Mouse (Mus musculus): ENCODE measurements around the gene Fiz1.

DNA sequence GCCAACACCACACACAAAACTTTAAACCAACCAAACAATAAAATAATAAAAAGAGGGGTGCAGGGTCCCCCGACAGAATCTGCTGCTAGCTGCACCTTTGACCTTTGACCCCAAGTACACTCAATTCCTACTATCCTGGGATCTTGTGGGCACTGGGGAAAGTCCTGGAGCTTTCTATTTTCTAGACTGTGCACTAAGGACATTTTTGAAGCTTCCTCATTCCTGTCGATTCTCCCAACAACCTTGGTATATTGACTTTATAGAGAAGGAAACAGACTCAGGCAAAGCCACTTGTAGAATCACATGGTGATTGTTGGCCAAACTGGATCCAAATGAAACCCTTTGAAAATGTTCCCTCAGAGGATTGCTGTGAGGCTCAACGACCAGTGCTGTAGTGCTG, 1.6 kb upstream of the Fiz1 start:
- TF ChIP-seq CTCF (IDR thresholded peaks at IDR 0.05; ENCODE audit: extremely low read depth, insufficient read depth, low read length) (no peak), POLR2A (IDR thresholded peaks at IDR 0.05; ENCODE audit: extremely low read depth, insufficient read depth, low read length) (no peak)
